Mouse (Mus musculus) kidney, postnatal 0 days (tissue): ENCODE data around the gene Themis2. TPM values are rescaled to one million over a fixed set of nuclear protein-coding genes. Genes with fewer than 3 reads are reported as not detected.
"Not testable (repeated sequence)": the region's sequence is repeated elsewhere in the genome, so short reads cannot be mapped to it uniquely, and the experiment has no call there.

Source experiments
- ATAC-seq: fragments of 200-750 bp; cut with Nextera tagmentation; replicated peaks from 2 replicates; pipeline ENCODE4 v1.8.0; 2017; ENCODE audit warnings: low read depth, moderate number of reproducible peaks, moderate TSS enrichment, moderate library complexity; ENCODE audit not compliant: low FRiP score
- DNase-seq: peaks from one replicate; pipeline ENCODE4 v3.0.0-alpha.2; 2016; ENCODE audit warnings: low spot score
- H3K27ac ChIP-seq: fragments of 300-500 bp; sonication (generic); 2 replicates; pipeline ENCODE4 v1.5.1; 2014; ENCODE audit warnings: mild to moderate bottlenecking
- H3K27me3 ChIP-seq: fragments of 300-500 bp; sonication (generic); 2 replicates; pipeline ENCODE4 v1.6.1; 2014; ENCODE audit warnings: low read length, mixed read lengths; ENCODE audit not compliant: insufficient read depth
- H3K36me3 ChIP-seq: fragments of 300-500 bp; sonication (generic); 2 replicates; pipeline ENCODE4 v1.6.1; 2014; ENCODE audit warnings: low read length, mixed read lengths; ENCODE audit not compliant: insufficient read depth
- H3K4me1 ChIP-seq: fragments of 300-500 bp; sonication (generic); replicated peaks from 2 replicates; pipeline ENCODE4 v1.6.1; 2014; ENCODE audit warnings: antibody characterized with exemption, low read length, mixed read lengths; ENCODE audit not compliant: insufficient read depth
- H3K4me2 ChIP-seq: fragments of 300-500 bp; sonication (generic); 2 replicates; pipeline ENCODE4 v1.6.1; 2014; ENCODE audit warnings: mild to moderate bottlenecking, low read length, moderate library complexity, mixed read lengths
- H3K4me3 ChIP-seq: fragments of 300-500 bp; sonication (generic); replicated peaks from 2 replicates; pipeline ENCODE4 v1.5.1; 2014; ENCODE audit warnings: low read depth, low read length
- H3K9ac ChIP-seq: fragments of 300-500 bp; sonication (generic); 2 replicates; pipeline ENCODE4 v1.6.1; 2014; ENCODE audit warnings: low read depth, low read length
- H3K9me3 ChIP-seq: fragments of 300-500 bp; sonication (generic); replicated peaks from 2 replicates; pipeline ENCODE4 v1.6.1; 2016; ENCODE audit warnings: low read length, inconsistent platforms, mixed read lengths
- CTCF ChIP-seq: IDR thresholded peaks from 2 replicates; pipeline ENCODE4 v1.5.1; 2016; ENCODE audit warnings: antibody characterized with exemption, low read depth, mild to moderate bottlenecking, moderate library complexity
- WGBS: fragments of 180-500 bp; shearing (Covaris S2); extraction: QIAGEN DNeasy Blood & Tissue Kit; methylation state at CpG from one replicate; pipeline ENCODE4 v1.1.7; 2014; 5-methylcytosine and 5-hydroxymethylcytosine counted together
- polyA plus RNA-seq: library from polyadenylated mRNA; unstranded; fragments of >200 nt; fragmentation: Nextera tagmentation; extraction: Ambion mirVana; gene quantifications from 2 replicates; pipeline ENCODE4 v1.2.1, GENCODE M21; 2015

The Themis2 gene
- polyA plus RNA-seq, 1 experiment from 2014 or later: 1.0 TPM

DNA sequence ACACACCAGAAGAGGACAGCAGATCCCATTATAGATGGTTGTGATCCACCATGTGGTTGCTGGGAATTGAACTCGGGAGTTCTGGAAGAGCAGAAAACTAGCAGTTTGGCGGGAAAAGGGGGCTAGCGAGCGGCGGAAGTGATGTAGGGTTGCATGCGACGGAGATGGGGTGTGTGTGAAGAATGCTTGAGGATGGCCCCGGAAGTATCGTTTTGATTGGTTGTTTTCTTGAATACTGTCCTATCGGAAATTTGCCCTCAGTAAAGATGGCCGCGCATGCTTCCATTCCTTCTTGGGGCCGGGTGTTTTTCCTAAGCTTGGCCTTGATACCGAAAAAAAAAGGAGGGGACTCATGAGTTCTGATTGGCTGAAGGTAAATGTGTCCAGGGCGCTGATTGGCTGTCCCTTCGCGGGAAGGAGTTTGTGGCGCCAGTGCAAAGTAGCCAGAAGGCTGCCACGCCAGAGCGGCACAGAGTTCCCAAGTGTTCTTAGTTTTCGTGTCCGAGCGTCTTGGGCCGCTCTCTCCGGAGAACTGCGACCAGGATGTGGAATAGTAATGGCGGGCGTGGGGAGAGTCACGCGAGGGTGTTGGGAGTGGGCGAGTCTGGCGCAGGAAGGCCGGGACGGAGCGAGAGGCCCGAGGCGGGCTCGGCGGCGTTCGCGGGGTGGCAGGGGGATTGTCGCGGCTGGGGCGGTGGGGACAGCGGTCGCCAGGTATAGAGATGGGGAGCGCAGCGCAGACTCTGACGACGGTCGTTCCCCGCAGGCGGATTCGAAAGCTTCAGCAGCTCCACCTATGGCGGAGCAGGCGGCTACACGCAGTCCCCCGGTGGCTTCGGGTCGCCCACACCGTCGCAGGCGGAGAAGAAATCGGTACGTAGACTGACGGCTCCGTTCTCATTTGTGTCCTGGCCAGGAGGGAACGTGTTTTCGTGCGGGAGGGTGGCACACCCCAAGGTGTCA lies 28.0 kb downstream of the Themis2 start, which contains the start of gene Rpa2:
Rpa2 (plus strand) TSS at position 419 of the 963 bp plus-strand sequence.
- DNase-seq (peak; percentile 100), ATAC-seq (peak; percentile 96)
- peak; percentile 12; the same call in 1 of the 2 replicates for TF ChIP-seq CTCF
- Histone ChIP-seq H3K27ac (peak within 1 kb of the TSS; percentile 51), H3K4me1 (peaks cover 11% of the 10 kb centered on the region), H3K4me3 (peak within 1 kb of the TSS; percentile 78), H3K36me3 (peaks cover 10% of the 10 kb centered on the region; the same call in 1 of the 2 replicates), H3K27me3 (no peaks in the 10 kb centered on the region), H3K4me2 (peak within 1 kb of the TSS; percentile 85), H3K9ac (peak within 1 kb of the TSS; percentile 79), H3K9me3 (no peaks in the 10 kb centered on the region)
- WGBS: under 1% methylated on average over 71 of the region's 71 CpGs

DNA sequence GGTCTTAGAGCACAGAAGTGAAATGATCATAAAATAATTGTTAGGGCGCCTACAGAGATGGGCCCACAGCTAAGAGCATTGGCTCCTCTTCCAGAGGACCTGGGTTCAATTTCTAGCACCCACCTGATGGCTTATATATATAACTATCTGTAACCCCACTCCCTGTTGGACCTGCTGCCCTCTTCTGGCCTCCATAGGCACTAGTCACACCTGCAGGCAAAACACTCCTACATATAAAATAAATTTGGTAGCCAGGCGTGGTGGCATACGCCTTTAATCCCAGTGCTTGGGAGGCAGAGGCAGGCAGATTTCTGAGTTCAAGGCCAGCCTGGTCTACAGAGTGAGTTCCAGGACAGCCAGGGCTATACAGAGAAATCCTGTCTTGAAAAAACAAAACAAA lies 33.1 kb downstream of the Themis2 start:
- not testable (repeated sequence) for DNase-seq, H3K4me1 ChIP-seq, ATAC-seq, H3K27me3 ChIP-seq, H3K27ac ChIP-seq, H3K4me2 ChIP-seq, H3K4me3 ChIP-seq, H3K9me3 ChIP-seq, H3K36me3 ChIP-seq, H3K9ac ChIP-seq
- 85% methylated on average over 3 of the region's 3 CpGs for WGBS
- TF ChIP-seq CTCF: 0 out of 2 replicates have a peak, but pooled peaks have one; percentile 4

DNA sequence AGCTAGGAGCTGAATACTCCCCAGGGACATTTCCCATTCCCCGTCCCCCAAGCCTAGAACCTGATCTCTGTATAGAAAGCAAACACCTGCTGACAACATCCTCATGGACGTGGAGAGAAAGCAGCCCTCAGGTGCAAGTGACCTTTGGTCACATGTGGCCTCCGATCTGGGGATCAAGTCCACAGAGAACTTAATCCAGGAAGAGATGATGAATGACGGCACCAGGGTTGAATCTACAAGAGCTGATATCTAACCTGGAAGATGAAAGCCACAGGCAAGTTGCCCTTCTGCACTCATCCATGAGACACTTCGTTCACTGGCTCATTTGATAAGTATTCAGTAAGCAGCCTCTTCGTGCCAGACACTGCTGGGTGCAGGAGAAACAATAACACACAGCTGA lies 33.6 kb downstream of the Themis2 start:
- H3K4me1 ChIP-seq: no peaks in the 10 kb centered on the region
- 58% methylated on average over 6 of the region's 6 CpGs for WGBS
- no peak overlapping the region for H3K9ac ChIP-seq
- no peak overlapping the region for H3K27ac ChIP-seq
- no peaks in the 10 kb centered on the region for H3K27me3 ChIP-seq
- TF ChIP-seq CTCF: no peak
- no peak overlapping the region for H3K4me3 ChIP-seq
- no peaks in the 10 kb centered on the region for H3K36me3 ChIP-seq
- ATAC-seq: no peak
- H3K9me3 ChIP-seq: no peaks in the 10 kb centered on the region
- no peak overlapping the region for H3K4me2 ChIP-seq
- no peak for DNase-seq

DNA sequence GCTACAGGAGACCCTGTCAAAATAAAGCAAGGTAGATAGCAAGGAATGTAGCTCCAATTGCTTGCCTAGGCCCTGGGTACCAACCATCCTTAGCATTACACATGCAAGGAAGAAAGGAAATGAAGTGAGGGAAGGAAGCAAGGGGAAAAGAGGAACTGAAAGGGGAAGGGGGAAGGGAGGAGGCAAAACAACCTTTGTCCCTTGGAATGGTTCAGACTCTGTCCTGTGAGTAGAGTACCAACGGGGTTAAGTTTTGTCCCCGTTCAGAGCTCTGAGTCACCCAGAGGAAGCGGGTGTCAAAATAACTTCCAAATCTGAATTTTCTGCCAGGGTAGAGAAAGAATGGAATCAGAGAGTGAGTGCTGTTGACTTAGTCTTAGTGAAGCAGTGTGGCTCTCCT lies 35.9 kb downstream of the Themis2 start:
- Histone ChIP-seq H3K27ac (no peak overlapping the region), H3K36me3 (no peaks in the 10 kb centered on the region), H3K27me3 (no peaks in the 10 kb centered on the region), H3K4me3 (no peak overlapping the region), H3K4me2 (no peak overlapping the region), H3K4me1 (peaks cover 6% of the 10 kb centered on the region), H3K9me3 (no peaks in the 10 kb centered on the region), H3K9ac (no peak overlapping the region)
- TF ChIP-seq CTCF: no peak
- 61% methylated on average over 3 of the region's 3 CpGs for WGBS
- DNase-seq (no peak), ATAC-seq (no peak)

DNA sequence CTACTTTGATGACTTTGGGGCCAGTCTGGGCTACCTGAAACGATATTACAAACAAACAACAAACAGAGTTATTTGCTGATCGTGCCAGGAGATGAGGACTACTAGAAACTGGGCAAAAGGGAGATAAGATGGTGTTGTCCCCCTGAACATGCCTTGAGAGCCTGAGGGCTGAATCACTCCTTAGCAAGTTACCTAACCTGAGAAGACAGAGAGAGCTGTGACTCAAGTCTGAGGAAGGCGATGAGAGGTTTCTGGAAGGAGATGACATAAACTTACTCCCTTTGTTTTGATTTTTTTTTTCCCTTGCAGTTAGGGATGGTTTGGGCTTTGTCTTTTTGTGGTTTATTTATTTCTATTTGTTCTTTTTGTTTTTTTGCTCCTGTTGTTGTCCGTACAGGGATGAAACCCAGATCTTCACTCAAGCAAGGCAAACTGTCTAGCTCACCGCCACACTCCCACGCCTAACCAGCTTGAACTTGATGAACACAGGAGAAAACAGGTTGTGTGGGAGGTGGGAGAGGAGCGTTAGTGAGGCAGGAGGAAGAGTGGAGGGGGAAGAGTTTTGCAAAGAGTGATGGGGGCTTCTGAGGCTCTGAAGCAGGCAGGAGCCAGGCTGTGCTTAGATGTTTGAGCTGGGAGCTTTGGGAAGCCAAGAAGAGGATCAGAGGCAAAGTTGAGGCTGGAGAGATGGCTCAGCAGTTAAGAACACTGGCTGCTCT lies 38.4 kb downstream of the Themis2 start:
- H3K4me3 ChIP-seq: no peak overlapping the region
- WGBS: 45% methylated on average over 7 of the region's 7 CpGs
- no peaks in the 10 kb centered on the region for H3K9me3 ChIP-seq
- ATAC-seq (no peak), DNase-seq (peak; percentile 57)
- 0 out of 2 replicates have a peak overlapping the region, but pooled peaks have one; percentile 15 for H3K27ac ChIP-seq
- H3K4me1 ChIP-seq: peaks cover 6% of the 10 kb centered on the region
- no peaks in the 10 kb centered on the region for H3K36me3 ChIP-seq
- no peak for TF ChIP-seq CTCF
- no peaks in the 10 kb centered on the region for H3K27me3 ChIP-seq
- H3K4me2 ChIP-seq: 0 out of 2 replicates have a peak overlapping the region, but pooled peaks have one; percentile 83
- no peak overlapping the region for H3K9ac ChIP-seq

DNA sequence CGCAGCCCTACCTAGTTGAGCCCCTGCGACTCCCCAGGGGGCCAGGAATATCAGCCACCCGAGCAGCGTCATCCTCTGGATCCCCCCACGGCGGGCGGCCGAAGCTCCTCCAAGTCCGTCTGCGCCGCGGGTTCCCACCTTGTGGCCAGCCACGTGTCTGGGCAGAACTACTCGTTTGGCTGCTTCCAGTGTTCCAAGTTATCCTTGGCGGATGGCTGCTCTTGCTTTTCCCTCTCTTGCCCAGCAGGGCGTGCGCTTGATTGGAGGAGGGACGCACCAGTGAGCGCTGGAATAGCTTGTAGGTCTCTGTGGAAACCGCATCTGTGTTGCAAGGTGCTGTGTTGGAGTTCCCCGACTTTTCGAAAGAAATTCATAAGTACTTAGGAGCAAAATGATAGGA lies 39.2 kb downstream of the Themis2 start, which contains the start of gene Smpdl3b:
Smpdl3b (minus strand) TSS at position 279 of the 400 bp plus-strand sequence.
- Histone ChIP-seq H3K27me3 (no peaks in the 10 kb centered on the region), H3K27ac (0 out of 2 replicates have a peak within 1 kb of the TSS, but pooled peaks have one; percentile 15), H3K9me3 (no peaks in the 10 kb centered on the region), H3K9ac (peak within 1 kb of the TSS; percentile 49), H3K4me1 (peaks cover 6% of the 10 kb centered on the region), H3K4me2 (peak within 1 kb of the TSS; percentile 83), H3K4me3 (peak within 1 kb of the TSS; percentile 37), H3K36me3 (no peaks in the 10 kb centered on the region)
- ATAC-seq (peak; percentile 88), DNase-seq (peak; percentile 93)
- peak; percentile 69 for TF ChIP-seq CTCF
- under 1% methylated on average over 22 of the region's 22 CpGs for WGBS
